Mouse (Mus musculus) midbrain, embryonic 14.5 days (tissue): Measurements from ENCODE around the gene Ttc12. TPM values are rescaled to one million over a fixed set of nuclear protein-coding genes. Genes with fewer than 3 reads are reported as not detected.

Experiments
- ATAC-seq: fragments of 200-750 bp; cut with Nextera tagmentation; 2 replicates; pipeline ENCODE4 v1.8.0; 2017; ENCODE audit warnings: moderate number of reproducible peaks, moderate library complexity; ENCODE audit not compliant: low FRiP score, low TSS enrichment
- DNase-seq: peaks from one replicate; pipeline ENCODE4 v3.0.0-alpha.2; 2015
- H3K27ac ChIP-seq: fragments of 300-500 bp; sonication (generic); replicated peaks from 2 replicates; pipeline ENCODE4 v1.5.1; 2014; ENCODE audit warnings: mild to moderate bottlenecking, low read depth, low read length, moderate library complexity
- H3K27me3 ChIP-seq: fragments of 300-500 bp; sonication (generic); 2 replicates; pipeline ENCODE4 v1.6.1; 2014; ENCODE audit warnings: low read length, control low read depth, mixed read lengths; ENCODE audit not compliant: control insufficient read depth, insufficient read depth
- H3K36me3 ChIP-seq: fragments of 300-500 bp; sonication (generic); 2 replicates; pipeline ENCODE4 v1.6.1; 2014; ENCODE audit warnings: low read length, control low read depth; ENCODE audit not compliant: control insufficient read depth, insufficient read depth
- H3K4me1 ChIP-seq: fragments of 300-500 bp; sonication (generic); 2 replicates; pipeline ENCODE4 v1.6.1; 2014; ENCODE audit warnings: mild to moderate bottlenecking, antibody characterized with exemption, low read length, control low read depth; ENCODE audit not compliant: control insufficient read depth, insufficient read depth
- H3K4me2 ChIP-seq: fragments of 300-500 bp; sonication (generic); 2 replicates; pipeline ENCODE4 v1.6.1; 2014; ENCODE audit warnings: mild to moderate bottlenecking, low read length, moderate library complexity
- H3K4me3 ChIP-seq: fragments of 300-500 bp; sonication (generic); replicated peaks from 2 replicates; pipeline ENCODE4 v1.5.1; 2014; ENCODE audit warnings: low read depth, low read length
- H3K9ac ChIP-seq: fragments of 300-500 bp; sonication (generic); replicated peaks from 2 replicates; pipeline ENCODE4 v1.6.1; 2014; ENCODE audit warnings: mild to moderate bottlenecking, low read length, moderate library complexity
- H3K9me3 ChIP-seq: fragments of 300-500 bp; sonication (generic); 2 replicates; pipeline ENCODE4 v1.6.1; 2016; ENCODE audit warnings: low read length, control low read depth, mixed read lengths; ENCODE audit not compliant: control insufficient read depth
- WGBS: fragments of 180-500 bp; shearing (Covaris S2); extraction: QIAGEN DNeasy Blood & Tissue Kit; methylation state at CpG from one replicate; pipeline ENCODE4 v1.1.7; 2014; 5-methylcytosine and 5-hydroxymethylcytosine counted together
- polyA plus RNA-seq: library from polyadenylated mRNA; unstranded; fragments of >200 nt; fragmentation: Nextera tagmentation; extraction: Ambion mirVana; gene quantifications from 2 replicates; pipeline ENCODE4 v1.2.1, GENCODE M21; 2014

Ttc12 gene
- polyA plus RNA-seq, 1 experiment from 2014 or later: 1.9 TPM

- 67% methylated on average over 2 of the region's 2 CpGs for WGBS
- DNase-seq (no peak), ATAC-seq (no peak)
- no peaks in the 10 kb centered on the region for H3K4me1 ChIP-seq
- no peaks in the 10 kb centered on the region for H3K9me3 ChIP-seq
- H3K36me3 ChIP-seq: no peaks in the 10 kb centered on the region
- no peaks in the 10 kb centered on the region for H3K27me3 ChIP-seq
- H3K27ac ChIP-seq: no peak overlapping the region
- H3K4me3 ChIP-seq: no peak overlapping the region
- no peak overlapping the region for H3K4me2 ChIP-seq
- H3K9ac ChIP-seq: no peak overlapping the region
These were observed 93.8 kb downstream of the Ttc12 start for GRCm38 (mm10) chr9:49392242-49392641.

Other genes starting within 250 kb of the Ttc12 start
- gene Gm4894, start 235.7 kb downstream of the Ttc12 start, polyA plus RNA-seq: not detected in 2 replicates
- 2.7 and 5.8 TPM in 2 replicates for gene Drd2, start 145.6 kb downstream of the Ttc12 start, polyA plus RNA-seq
- gene Ankk1, start 59.2 kb downstream of the Ttc12 start, polyA plus RNA-seq: not detected in 2 replicates